Mouse (Mus musculus): Measurements from ENCODE around the gene Syce3. TPM values are rescaled to one million over a fixed set of nuclear protein-coding genes. Genes with fewer than 3 reads are reported as not detected.
A peak's percentile ranks its signal among the peaks of the same experiment; 100 is the strongest.

Syce3 gene
- polyA plus RNA-seq, 1 experiment from 2014 or later = not detected

DNA sequence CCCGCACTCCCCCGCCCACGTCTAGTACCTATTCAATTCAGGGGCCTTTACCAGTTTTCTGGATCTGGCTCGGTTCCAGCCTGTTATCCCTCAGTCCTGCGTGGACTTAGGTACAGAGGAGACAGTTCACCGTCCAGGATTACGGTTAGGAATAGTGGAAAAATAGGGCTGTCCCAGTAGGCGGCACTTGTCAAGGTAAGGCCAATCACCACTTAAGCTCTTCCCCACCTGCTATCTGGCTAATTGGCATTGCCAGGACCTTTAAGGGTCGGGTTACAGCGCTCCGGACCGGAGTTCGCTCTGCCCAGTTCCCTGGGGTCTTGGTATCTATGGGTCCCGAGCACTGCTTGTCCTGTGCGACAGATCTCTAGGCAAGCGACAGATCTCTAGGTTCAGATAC, 33.3 kb downstream of the Syce3 start, which contains the start of gene Tymp:
Tymp (minus strand) TSS at position 83 of the 400 bp plus-strand sequence.
- Histone ChIP-seq H3K27ac (no peak within 1 kb of the TSS), H3K27me3 (replicated peaks) (peaks cover 46% of the 10 kb centered on the region), H3K4me2 (replicated peaks) (peak within 1 kb of the TSS; percentile 10; the same call in 1 of the 2 replicates), H3K9ac (no peak within 1 kb of the TSS; the same call in 1 of the 2 replicates), H3K4me3 (no peak within 1 kb of the TSS), H3K36me3 (peaks cover 7% of the 10 kb centered on the region), H3K9me3 (no peaks in the 10 kb centered on the region), H3K4me1 (peaks cover 27% of the 10 kb centered on the region)
- ATAC-seq (ENCODE audit: low FRiP score, low read depth) = no peak
- WGBS = 20% methylated on average over 16 of the region's 16 CpGs

DNA sequence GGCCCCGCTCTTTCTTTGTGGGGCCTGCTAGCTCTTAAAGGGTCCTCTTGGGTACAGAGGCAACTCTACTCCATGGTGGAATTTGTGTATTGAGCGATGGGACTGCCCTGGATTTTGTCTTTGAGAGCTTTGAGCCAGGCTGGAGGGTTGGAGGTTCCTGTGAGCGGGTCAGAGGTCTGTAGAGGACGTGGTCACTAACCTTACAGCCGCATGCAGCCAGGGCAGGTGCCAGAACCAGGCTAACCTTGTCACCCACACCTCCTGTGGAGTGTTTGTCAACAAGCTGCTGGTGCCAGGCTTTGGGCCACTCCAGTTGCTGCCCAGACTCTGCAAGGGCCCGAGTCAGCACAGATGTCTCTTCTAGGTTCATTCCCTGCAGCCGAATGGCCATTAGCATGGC, 34.3 kb downstream of the Syce3 start:
- H3K27me3 ChIP-seq (replicated peaks) = peaks cover 46% of the 10 kb centered on the region
- no peak overlapping the region for H3K4me3 ChIP-seq
- ATAC-seq (ENCODE audit: low FRiP score, low read depth) = no peak
- WGBS = 83% methylated on average over 7 of the region's 7 CpGs
- H3K27ac ChIP-seq = no peak overlapping the region
- H3K4me2 ChIP-seq (replicated peaks) = no peak overlapping the region
- no peak overlapping the region for H3K9ac ChIP-seq
- peaks cover 16% of the 10 kb centered on the region for H3K36me3 ChIP-seq
- H3K9me3 ChIP-seq = no peaks in the 10 kb centered on the region
- peaks cover 27% of the 10 kb centered on the region for H3K4me1 ChIP-seq

DNA sequence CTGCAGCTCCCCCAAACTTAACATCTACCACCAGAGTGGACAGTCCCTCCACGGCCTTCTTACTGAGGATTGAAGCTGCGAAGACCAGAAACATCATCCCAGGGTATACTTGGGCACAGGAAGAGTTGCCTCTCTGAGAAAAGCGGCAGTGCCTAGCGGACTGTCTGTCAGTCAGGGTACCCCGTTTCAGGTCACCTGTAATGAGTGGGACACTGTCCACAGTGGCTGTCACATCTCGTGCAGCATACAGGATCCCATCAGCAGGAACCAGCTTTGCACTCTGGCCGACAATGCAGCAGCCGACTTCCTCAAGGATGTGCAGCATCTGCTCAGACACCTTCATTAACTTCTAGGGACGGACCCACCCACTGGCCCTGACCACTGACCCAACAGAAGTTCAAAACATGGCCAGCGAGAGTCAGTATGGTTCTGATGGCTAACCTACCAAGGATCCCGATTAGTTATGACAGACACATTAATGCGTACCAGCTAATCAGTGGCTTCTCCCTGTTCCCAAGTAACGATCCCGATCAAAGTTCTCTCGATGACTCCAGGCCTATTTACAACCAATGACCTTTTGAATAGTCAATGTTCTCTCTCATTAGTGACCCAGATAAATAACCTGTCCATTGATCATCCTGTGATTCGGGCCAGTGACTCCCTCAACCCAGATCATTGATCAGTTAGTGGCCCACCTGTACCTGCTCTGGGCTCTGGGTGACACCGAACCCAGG, 35.3 kb downstream of the Syce3 start:
- H3K4me1 ChIP-seq = peaks cover 27% of the 10 kb centered on the region
- 95% methylated on average over 17 of the region's 17 CpGs for WGBS
- no peaks in the 10 kb centered on the region for H3K9me3 ChIP-seq
- no peak overlapping the region for H3K4me3 ChIP-seq
- no peak overlapping the region for H3K4me2 ChIP-seq (replicated peaks)
- no peak overlapping the region for H3K27ac ChIP-seq
- no peak overlapping the region for H3K9ac ChIP-seq
- ATAC-seq (ENCODE audit: low FRiP score, low read depth) = no peak
- H3K36me3 ChIP-seq = peaks cover 27% of the 10 kb centered on the region
- H3K27me3 ChIP-seq (replicated peaks) = peaks cover 41% of the 10 kb centered on the region

DNA sequence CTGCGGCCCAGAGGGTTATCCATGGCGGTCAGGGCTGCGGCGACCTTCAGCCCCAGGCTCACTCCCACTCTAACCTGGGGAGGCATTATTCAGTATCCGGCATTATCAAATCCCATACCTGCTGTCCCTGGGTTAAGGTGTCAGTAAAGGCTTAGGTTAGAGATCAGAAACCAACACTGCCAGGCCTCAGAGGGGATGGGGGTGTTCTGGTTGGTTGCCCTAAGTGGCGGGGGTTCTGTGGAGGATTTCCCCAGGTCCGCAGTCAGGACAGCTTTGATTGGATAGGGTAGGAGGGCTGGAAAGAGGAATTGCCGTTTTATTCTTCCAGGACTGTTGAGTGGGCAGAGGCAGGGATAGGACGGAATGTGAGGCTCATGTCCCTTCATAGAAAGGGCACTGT, 36.0 kb downstream of the Syce3 start:
- peaks cover 23% of the 10 kb centered on the region for H3K4me1 ChIP-seq
- 43% methylated on average over 9 of the region's 9 CpGs for WGBS
- H3K36me3 ChIP-seq = peaks cover 33% of the 10 kb centered on the region
- peaks cover 36% of the 10 kb centered on the region for H3K27me3 ChIP-seq (replicated peaks)
- H3K4me3 ChIP-seq = peak overlapping the region; percentile 65
- H3K9ac ChIP-seq = peak overlapping the region; percentile 76
- ATAC-seq (ENCODE audit: low FRiP score, low read depth) = no peak
- H3K9me3 ChIP-seq = no peaks in the 10 kb centered on the region
- H3K27ac ChIP-seq = no peak overlapping the region
- H3K4me2 ChIP-seq (replicated peaks) = peak overlapping the region; percentile 82

DNA sequence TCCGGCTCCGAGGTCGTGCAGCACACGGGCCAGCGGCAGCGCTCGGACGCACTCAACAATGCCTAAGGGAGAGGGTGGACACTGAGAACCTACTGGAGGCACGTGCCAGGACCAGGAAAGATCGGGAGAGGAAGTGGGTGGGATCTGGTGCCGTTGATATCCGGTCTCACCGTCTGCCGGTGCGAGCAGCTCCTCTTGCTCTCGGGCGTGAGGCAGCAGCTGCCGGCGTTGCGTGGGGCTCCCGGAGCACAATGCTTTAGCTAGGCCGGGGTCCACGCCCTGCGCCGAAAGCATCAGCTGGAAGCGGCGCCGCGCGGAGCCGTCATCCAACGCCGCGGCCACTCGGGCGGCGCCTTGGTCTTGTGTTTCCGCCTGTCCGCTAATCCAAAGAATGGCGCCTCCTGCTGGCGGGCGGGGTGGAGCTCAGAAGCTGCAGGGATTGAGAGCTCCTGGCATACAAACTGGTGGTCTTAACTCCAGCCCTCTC, 36.5 kb downstream of the Syce3 start, which contains the start of gene Sco2:
Sco2 (minus strand) TSS at position 85 of the 487 bp plus-strand sequence.
- peak; percentile 80 for ATAC-seq (ENCODE audit: low FRiP score, low read depth)
- H3K9me3 ChIP-seq = no peaks in the 10 kb centered on the region
- H3K36me3 ChIP-seq = peaks cover 39% of the 10 kb centered on the region
- peaks cover 31% of the 10 kb centered on the region for H3K27me3 ChIP-seq (replicated peaks)
- H3K4me1 ChIP-seq = peaks cover 18% of the 10 kb centered on the region
- under 1% methylated on average over 42 of the region's 42 CpGs for WGBS
- peak within 1 kb of the TSS; percentile 82; the same call in 1 of the 2 replicates for H3K27ac ChIP-seq
- H3K4me2 ChIP-seq (replicated peaks) = peak within 1 kb of the TSS; percentile 82
- peak within 1 kb of the TSS; percentile 76 for H3K9ac ChIP-seq
- peak within 1 kb of the TSS; percentile 65 for H3K4me3 ChIP-seq

DNA sequence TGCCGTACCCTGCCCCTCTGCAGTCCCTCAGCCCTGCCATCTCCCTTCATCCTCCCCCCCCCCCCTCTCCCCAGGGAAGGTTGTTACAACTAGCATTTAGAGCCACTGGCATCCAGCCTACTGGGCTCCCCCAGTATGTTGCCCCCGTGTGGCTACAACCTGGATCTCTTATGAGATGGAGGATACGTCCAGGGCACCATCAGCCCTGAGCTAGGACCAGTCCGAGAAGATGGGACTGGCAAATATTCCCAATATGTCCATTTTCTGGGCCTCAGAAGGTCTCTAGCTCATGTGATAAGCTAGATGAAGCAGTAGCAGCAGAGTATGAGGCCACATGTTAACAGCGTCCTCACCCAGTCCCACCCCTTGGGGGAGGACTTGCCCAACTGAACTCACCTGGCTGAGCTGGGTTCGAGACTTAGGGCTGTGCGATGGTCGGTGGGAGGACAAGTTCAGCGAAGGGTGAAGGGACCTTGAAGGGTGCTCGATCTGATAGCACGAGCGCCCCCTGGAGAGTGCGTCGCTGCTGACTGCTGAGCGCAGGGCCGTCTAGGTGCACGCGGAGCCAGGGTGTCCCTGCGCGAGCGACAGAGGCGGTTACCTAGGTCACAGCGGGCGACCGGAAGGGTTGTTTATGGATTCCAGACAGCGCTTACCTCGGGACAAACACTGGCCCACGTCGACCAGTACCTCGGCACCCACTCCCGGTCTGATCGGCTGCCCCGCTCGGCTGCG, 37.1 kb downstream of the Syce3 start:
- H3K4me1 ChIP-seq = peaks cover 13% of the 10 kb centered on the region
- WGBS = 1% methylated on average over 35 of the region's 35 CpGs
- ATAC-seq (ENCODE audit: low FRiP score, low read depth) = peak; percentile 79
- peaks cover 45% of the 10 kb centered on the region for H3K36me3 ChIP-seq
- H3K9ac ChIP-seq = peak overlapping the region; percentile 76
- H3K4me2 ChIP-seq (replicated peaks) = peak overlapping the region; percentile 82
- H3K4me3 ChIP-seq = peak overlapping the region; percentile 65
- peak overlapping the region; percentile 82; the same call in 1 of the 2 replicates for H3K27ac ChIP-seq
- H3K27me3 ChIP-seq (replicated peaks) = peaks cover 25% of the 10 kb centered on the region
- H3K9me3 ChIP-seq = no peaks in the 10 kb centered on the region

DNA sequence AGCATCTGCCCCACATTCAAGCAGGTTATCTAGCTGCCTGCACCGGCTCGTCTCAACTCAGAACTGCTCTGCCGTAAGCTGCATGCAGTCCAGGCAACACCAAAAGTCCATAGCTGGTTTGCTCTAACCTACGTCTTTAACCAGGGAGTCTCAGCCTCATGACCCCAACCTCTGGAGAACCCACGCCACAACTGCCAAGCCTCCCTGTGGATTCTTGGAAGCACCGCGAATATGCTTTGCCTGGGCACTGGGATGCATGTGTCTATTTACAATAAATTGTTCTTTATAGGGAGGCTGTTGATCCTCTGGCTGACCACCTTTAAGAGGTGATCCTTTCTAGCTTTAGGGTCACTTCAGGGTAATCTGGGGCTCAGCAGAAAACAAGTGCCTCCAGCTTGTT, 37.8 kb downstream of the Syce3 start:
- ATAC-seq (ENCODE audit: low FRiP score, low read depth) = no peak
- H3K9me3 ChIP-seq = no peaks in the 10 kb centered on the region
- peaks cover 51% of the 10 kb centered on the region for H3K36me3 ChIP-seq
- 84% methylated on average over 7 of the region's 7 CpGs for WGBS
- H3K4me2 ChIP-seq (replicated peaks) = peak overlapping the region; percentile 82
- H3K4me3 ChIP-seq = no peak overlapping the region; the same call in 1 of the 2 replicates
- H3K4me1 ChIP-seq = peaks cover 13% of the 10 kb centered on the region
- no peak overlapping the region for H3K27ac ChIP-seq
- H3K27me3 ChIP-seq (replicated peaks) = peaks cover 18% of the 10 kb centered on the region
- no peak overlapping the region for H3K9ac ChIP-seq

DNA sequence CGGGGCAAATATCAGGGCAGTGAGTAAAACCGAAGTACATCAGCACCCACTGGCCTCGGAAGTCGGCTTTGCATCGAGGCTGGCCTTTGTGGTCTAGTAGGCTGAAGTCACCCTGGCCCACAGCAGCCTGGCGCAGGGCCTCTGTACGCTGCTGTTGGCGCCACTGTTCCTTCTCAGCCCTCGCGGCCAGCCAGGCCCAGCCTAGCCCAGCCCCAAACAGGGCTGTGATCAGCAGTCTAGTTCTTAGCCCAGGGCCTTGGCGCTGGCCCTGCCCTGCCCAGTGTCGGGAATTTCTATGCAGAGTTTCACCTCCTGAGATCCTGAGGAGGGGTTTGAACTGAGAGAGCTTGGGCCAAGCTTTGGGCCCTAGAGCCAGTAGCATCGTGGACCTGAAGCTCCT, 38.2 kb downstream of the Syce3 start:
- no peak overlapping the region for H3K27ac ChIP-seq
- H3K9ac ChIP-seq = no peak overlapping the region; the same call in 1 of the 2 replicates
- peaks cover 13% of the 10 kb centered on the region for H3K4me1 ChIP-seq
- no peaks in the 10 kb centered on the region for H3K9me3 ChIP-seq
- 90% methylated on average over 13 of the region's 13 CpGs for WGBS
- H3K36me3 ChIP-seq = peaks cover 56% of the 10 kb centered on the region
- no peak for ATAC-seq (ENCODE audit: low FRiP score, low read depth)
- peaks cover 14% of the 10 kb centered on the region for H3K27me3 ChIP-seq (replicated peaks)
- no peak overlapping the region; the same call in 1 of the 2 replicates for H3K4me3 ChIP-seq
- H3K4me2 ChIP-seq (replicated peaks) = no peak overlapping the region

DNA sequence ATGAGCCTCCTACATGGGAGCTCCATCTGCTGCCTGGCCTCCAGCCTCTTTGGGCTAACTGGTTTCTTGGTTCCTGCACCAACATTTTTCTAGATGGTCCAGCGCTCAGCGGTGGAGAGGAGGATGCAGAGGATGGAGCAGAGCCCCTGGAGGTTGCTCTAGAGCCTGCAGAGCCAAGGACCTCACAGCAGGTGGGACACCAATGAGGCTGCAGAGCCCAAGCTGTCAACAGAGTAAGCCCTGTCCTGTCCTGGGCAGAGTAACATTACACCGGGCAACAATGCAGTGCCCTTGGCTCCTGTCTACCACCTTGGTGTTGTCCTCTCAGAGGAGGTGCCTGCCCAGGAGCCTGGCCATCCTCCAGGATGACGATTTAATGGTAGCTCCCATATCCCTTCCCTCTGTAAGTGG, 45.2 kb downstream of the Syce3 start:
- ATAC-seq (ENCODE audit: low FRiP score, low read depth) = no peak
- no peaks in the 10 kb centered on the region for H3K27me3 ChIP-seq (replicated peaks)
- H3K9ac ChIP-seq = no peak overlapping the region
- H3K36me3 ChIP-seq = peaks cover 98% of the 10 kb centered on the region
- WGBS = 97% methylated on average over 4 of the region's 4 CpGs
- no peak overlapping the region for H3K4me3 ChIP-seq
- H3K9me3 ChIP-seq = no peaks in the 10 kb centered on the region
- no peaks in the 10 kb centered on the region for H3K4me1 ChIP-seq
- H3K4me2 ChIP-seq (replicated peaks) = no peak overlapping the region
- no peak overlapping the region for H3K27ac ChIP-seq

DNA sequence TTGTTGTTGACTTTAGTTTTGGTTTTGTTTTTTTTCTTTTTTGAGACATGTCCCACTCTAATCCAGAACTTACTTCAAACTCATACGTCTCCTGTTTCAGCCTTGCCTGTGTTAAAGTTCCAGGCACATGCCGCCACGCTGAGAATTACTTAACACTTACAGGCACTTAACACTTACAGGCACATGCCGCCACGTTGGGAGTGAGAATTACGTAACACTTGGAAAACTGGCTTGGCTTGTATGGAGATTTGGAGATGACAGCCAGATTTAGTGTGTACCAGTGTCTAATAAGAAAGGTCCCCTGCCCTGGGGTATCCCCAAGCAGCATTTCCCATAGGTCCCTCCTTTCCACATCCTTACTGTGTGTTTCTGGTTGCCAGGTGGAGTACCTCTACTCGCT, 47.3 kb downstream of the Syce3 start:
- no peak overlapping the region for H3K4me3 ChIP-seq
- no peak overlapping the region for H3K4me2 ChIP-seq (replicated peaks)
- H3K27ac ChIP-seq = no peak overlapping the region
- WGBS = 96% methylated on average over 7 of the region's 7 CpGs
- H3K36me3 ChIP-seq = peaks cover 81% of the 10 kb centered on the region
- H3K9me3 ChIP-seq = no peaks in the 10 kb centered on the region
- no peak for ATAC-seq (ENCODE audit: low FRiP score, low read depth)
- no peak overlapping the region for H3K9ac ChIP-seq
- no peaks in the 10 kb centered on the region for H3K27me3 ChIP-seq (replicated peaks)
- H3K4me1 ChIP-seq = no peaks in the 10 kb centered on the region

DNA sequence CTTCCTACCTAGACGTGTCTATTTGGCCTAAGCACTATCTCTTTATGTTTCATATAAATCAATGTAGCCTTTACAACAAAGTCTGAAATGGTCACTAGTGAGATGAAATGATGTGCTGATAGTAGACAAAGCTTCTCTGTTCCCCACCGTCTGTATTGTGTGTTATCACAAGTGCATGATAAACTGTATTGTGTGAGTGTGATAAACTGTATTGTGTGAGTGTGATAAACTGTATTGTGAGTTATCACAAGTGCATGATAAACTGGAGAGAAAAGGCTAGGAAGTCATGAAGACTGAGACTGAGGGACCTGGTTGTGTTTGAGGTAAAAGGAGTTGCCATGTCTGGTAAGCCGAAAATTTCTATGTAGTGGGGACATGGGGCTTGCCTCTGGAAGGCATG, 51.5 kb downstream of the Syce3 start:
- H3K4me3 ChIP-seq = no peak overlapping the region
- no peak overlapping the region for H3K4me2 ChIP-seq (replicated peaks)
- ATAC-seq (ENCODE audit: low FRiP score, low read depth) = no peak
- H3K9ac ChIP-seq = no peak overlapping the region
- no peak overlapping the region for H3K27ac ChIP-seq
- H3K4me1 ChIP-seq = peaks cover 19% of the 10 kb centered on the region
- 92% methylated on average over 3 of the region's 3 CpGs for WGBS
- peaks cover 42% of the 10 kb centered on the region for H3K36me3 ChIP-seq
- no peaks in the 10 kb centered on the region for H3K9me3 ChIP-seq
- no peaks in the 10 kb centered on the region for H3K27me3 ChIP-seq (replicated peaks)

DNA sequence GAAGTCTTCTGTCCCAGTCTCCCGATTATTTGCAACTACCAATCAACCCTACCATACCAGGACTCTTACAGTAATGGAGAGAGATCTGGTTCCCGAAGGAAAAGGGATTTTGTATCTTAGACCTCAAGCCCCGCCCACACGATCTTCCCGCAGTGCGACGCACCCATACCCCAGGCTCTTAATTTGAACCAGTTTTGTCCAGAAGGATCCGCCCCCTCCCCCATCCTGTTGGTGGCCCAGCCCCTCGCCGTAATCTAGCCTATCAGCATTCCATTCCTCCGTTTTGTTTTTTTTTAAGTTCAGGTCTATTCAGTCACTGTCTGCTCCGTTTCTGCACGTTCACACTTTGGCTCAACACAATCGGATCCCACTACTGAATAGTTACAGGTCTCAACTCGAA, 53.9 kb downstream of the Syce3 start:
- Histone ChIP-seq H3K36me3 (peaks cover 44% of the 10 kb centered on the region), H3K9ac (peak overlapping the region; percentile 80), H3K9me3 (no peaks in the 10 kb centered on the region), H3K4me2 (replicated peaks) (peak overlapping the region; percentile 79), H3K27me3 (replicated peaks) (no peaks in the 10 kb centered on the region), H3K4me3 (peak overlapping the region; percentile 78), H3K4me1 (peaks cover 19% of the 10 kb centered on the region), H3K27ac (no peak overlapping the region)
- under 1% methylated on average over 15 of the region's 15 CpGs for WGBS
- peak; percentile 61 for ATAC-seq (ENCODE audit: low FRiP score, low read depth)
